Mouse (Mus musculus) retina, postnatal 1 day (tissue): ENCODE results near the gene Tnk2.
"Not testable (repeated sequence)": the region's sequence is repeated elsewhere in the genome, so short reads cannot be mapped to it uniquely, and the experiment has no call there.

ENCODE experiments used
- DNase-seq: peaks from one replicate; pipeline ENCODE4 v3.0.0-alpha.2; 2012

The Tnk2 gene

DNA sequence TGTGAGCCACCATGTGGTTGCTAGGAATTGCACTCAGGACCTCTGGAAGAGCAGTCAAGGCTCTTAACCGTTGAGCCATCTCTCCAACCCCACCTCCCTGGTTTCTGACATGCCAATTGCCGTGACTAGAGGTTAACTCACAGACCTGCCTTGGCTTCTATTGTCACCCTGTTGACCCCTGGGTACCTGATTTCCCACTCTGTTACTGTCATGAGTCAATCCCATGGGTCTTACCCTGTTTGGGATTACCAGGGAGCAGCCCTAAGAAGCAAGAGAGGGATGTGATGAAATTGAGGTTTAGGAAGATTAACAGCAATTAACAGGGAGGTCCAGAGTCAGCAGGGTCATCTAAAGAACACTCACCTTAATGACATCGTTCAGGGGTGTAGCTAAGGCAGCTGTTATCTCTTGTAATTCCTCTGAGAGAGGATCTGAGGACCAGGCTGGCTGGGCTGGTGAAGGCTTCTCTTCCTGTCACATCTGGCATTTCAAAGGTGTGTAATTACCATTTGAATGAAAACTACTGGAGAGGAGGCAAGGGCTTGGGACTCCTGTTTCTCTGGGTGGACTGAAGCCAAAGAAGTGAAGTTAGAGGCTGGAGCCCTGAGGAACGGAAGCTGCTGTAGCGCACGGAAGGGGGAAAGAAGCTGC, 6.7 kb upstream of the Tnk2 start:
- peak; percentile 30 for DNase-seq

DNA sequence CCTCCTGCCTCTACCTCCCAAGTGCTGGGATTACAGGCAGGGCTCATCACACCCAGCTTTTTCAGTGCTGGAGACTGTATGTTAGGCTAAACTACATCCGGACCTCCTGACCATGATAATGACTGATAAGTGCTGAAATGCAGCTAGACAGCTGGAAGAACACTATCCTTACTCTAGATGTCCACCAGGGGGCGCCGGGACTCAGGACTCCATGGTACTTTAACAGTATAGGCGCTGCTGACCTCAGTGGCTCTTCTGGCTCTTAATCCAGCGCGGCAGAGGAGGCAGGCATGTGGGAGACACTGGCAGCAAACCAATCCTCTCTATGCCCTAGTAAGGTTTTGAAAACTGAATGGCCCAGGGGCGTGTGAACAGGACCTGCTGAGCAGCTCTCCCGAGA, 5.2 kb upstream of the Tnk2 start:
- DNase-seq, result peak; percentile 92

DNA sequence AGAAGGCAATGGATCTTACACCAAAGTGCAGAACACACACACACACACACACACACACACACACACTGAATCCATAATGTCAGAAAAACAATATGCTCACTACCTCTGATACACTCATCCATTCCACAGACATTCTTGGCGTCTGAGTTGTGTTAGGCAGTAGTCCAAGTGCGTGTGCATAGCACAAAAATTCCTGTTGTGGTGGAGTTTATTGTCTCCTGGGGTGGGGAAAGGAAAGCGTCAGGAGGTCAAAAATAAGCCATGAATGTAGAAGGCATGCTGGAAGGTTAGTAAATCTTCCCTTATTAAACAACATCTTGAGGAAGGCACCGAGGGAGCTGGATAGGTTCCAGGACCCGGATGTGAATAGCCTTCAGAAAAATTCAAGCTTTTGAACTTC, 3.6 kb upstream of the Tnk2 start:
- no peak for DNase-seq

DNA sequence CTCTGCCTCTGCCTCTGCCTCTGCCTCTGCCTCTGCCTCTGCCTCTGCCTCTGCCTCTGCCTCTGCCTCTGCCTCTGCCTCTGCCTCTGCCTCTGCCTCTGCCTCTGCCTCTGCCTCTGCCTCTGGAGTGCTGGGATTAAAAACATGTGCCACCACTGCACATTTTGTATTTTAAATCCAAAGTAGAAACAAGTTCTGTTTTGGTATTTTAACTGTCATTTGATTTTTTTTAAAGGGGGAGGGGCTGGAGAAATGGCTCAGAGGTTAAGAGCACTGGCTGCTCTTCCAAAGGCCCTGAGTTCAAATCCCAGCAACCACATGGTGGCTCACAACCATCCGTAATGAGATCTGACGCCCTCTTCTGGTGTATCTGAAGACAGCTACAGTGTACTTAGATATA, 3.0 kb upstream of the Tnk2 start:
- not testable (repeated sequence) for DNase-seq

DNA sequence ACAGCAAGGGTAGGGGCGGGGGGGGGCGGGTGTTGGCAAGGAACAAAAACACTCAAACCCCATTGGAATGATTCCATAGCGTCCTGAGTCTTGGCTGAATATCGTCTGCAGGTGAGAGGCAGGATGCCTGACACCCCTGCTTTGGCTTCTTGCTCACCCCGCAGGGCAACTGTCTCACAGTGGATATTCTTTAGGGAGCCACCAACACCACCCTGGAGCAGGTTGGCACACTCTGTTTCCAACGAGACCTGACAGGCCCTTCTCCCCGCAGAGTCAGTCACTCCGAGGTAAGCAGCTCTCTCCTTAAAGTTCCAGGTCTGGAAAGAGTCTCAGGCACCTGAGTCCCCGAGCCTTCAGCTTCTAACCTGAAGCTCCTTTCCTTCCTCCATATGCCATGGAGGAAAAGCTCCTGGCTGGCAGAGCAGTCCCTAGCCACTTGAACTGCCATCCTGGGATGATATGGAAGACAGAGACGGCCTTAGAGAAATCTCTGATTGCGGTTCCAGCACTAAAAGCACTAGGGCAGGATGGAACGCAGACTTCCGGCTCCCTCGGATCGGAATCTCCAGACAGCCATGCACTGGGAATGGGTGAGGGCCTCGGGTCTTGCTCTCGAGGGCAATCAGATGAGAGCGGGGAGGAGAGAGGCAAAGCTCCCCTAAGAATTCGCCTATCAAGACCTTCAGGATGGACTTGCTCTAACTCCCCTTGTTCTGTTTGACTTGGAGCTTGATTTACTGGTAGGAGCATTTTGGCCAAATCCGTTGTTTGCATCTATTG, 2.0 kb upstream of the Tnk2 start:
- no peak for DNase-seq

DNA sequence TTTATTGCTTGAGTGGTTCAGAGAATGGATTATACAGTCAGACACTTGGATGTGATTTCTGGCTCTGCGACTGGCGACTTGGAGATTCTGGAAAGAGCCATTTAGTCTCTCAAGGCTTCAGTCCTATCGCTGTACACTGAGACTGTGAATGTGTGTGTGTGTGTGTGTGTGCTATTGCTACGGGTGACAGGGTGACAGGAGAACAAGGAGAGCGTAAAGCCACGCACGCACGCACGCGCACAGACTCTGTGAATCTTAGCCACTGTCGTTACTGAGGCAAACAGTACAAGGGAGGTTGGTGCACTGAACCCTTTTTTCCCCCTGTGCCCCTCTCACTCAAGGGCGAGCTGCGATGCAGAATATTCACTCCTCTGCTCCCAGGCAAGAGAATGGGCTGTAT, 1.4 kb upstream of the Tnk2 start:
- peak; percentile 69 for DNase-seq

DNA sequence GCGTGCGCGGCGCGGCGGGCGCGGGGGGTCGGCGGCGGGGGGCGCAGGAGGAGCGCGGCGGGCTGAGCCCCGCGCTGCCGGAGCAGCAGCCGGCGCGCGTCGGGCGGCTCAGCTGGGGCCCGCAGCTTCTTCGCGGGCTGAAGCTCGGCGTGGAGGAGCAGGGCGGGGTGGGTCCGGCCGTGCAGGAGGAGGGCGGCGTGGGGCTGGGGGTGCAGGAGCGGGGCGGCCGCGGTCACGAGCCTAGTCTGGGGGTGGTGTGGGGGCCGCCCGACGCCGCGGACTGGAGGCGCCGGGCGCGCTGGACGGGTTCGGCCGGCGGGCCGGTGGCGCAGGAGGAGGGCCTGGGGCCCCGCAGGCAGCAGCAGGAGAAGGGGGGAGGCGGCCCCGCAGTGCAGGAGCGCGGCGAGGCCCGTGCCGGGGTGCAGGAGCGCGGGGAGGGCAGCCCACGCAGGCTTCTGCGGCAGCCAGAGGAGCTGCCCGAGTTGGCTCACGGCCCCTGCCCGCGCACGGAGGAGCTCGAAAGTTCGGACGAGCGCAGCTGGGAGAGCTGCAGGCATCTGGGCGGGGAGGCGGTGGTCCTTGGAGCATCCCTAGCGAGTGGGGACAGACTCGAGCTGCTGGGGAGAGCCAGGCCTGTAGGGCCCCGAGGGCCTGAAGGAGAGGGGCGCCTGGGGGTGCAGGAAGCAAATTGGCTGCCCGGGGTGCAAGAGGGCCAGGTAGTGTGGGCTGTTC, 561 bp downstream of the Tnk2 start:
- DNase-seq, result peak; percentile 72

DNA sequence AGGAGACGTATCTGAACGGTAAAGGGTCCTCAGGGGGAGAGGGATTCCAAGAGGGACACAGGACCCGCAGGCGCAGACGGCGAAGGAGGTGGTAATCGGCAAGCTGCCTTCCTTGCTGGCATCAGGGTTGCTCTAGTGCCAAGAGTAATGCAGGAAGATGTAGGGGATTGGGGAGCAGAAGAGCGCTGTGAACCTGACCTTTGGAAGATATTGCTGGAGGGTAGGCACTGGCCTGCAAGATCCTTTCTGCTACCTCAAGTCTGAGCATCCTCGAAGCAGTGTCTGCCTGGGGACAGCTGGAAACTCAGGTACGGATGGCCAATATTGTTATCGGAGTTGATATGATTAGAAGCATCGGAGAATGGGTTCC, 1.1 kb downstream of the Tnk2 start:
- DNase-seq, result no peak

DNA sequence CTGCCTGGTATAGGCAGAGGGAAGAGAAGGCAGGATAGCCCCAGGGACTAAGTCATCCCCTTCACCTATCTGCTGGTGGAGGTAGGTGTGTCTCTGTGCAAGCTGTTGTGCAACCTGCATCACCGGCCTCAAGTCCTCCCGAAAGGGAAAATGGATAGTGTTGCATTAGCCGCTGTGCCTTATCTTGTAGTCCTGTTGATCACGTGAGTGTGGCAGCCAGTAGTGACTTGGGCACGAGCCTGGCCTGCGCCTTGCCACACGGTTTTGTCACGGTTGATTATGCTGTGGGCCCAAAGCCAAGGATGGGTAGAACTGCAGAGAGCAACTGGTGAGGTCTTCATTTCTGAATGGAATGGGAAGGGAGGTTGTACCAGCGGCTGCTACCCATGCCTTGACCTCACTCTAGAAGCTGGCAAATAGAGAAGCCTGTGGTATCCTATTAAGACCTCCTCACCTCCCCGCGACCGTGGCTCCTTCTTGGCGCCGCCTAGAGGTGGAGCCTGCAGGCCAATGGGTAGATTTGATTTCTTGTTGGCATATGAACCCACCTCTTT, 1.8 kb downstream of the Tnk2 start:
- DNase-seq, result peak; percentile 80

DNA sequence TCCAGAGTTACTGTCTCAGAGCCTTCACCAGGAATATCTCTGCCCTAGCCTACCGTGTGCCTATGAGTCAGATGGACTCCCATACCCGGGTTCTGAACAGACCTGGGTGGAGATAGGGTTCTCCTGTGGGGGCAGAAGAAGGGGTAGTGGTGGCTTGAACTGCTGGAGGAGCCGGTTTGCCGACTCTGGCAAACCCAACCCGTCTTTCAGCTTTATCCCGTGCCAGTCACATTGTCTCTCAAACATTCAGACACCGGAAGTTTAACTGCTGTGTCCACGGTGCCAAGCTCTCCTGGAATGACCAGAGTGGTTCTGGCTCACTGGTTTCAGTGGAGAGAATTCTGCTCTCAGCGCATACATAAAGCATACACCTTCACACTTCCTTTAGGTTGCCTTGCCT, 2.3 kb downstream of the Tnk2 start:
- no peak for DNase-seq

DNA sequence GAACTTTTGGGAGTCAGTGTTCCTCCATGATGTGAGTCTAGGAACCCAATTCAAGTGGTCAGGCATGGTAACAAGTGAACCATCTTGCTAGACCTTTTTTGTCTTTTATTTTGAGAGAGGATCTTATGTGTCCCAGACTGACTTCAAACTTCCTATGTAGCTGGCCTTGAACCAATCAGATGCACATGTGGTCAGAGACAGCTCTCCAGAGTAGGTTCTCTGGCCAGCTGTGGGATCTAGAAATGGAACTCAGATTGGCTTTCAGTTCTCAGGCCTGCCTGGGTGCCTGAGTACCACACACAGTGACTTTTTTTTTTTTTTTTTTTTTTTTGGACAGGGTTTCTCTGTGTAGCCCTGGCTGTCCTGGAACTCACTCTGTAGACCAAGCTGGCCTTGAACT, 4.0 kb downstream of the Tnk2 start:
- no peak for DNase-seq

DNA sequence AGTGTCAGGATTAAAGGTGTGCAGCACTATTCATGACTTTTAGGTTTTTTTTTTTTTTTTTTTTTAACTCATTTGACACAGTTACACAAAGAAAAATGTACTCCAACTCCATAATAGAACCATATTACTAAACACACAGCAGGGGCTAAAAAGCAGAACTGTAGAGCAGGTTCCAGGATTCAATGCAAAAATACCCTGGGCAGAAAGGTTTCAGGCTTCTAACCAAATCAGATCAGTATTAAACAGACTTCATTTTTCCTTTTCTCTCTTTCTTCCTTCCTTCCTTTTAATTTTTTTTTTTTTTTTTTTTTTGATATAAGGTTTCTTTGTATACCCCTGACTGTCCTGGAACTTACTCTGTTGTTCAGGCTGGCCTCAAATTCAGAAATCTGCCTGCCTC, 6.8 kb downstream of the Tnk2 start:
- DNase-seq, result no peak

DNA sequence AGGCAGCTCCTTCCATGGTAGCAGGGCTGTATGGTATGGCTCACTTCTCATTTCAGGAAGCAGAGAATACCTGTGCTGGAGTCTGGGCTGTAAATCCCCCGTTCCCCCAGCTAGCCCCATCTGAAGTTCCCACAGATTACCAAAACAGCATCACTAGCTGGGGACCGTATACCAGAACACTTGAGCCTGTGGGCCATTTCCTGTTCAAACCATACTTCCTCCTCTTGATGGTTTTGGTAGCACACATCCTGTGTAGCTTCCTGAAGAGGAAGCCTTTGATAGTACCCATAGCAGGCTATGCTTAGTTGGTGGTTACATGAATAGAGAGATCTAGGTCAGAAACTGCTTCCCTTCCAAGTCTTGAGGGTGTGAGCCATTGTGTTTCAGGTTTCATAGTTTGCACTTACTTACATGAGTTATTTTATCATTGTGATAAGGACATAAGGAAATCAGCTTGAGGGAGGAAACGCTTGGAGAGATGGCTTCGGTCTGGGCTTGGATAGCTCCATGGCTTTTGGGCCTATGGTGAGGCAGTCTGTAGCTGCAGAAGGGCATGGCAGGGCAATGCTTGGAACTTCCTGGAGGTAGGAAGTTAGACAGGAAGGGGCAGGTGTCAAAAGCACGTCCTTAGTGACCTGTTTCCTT, 7.4 kb downstream of the Tnk2 start:
- no peak for DNase-seq

DNA sequence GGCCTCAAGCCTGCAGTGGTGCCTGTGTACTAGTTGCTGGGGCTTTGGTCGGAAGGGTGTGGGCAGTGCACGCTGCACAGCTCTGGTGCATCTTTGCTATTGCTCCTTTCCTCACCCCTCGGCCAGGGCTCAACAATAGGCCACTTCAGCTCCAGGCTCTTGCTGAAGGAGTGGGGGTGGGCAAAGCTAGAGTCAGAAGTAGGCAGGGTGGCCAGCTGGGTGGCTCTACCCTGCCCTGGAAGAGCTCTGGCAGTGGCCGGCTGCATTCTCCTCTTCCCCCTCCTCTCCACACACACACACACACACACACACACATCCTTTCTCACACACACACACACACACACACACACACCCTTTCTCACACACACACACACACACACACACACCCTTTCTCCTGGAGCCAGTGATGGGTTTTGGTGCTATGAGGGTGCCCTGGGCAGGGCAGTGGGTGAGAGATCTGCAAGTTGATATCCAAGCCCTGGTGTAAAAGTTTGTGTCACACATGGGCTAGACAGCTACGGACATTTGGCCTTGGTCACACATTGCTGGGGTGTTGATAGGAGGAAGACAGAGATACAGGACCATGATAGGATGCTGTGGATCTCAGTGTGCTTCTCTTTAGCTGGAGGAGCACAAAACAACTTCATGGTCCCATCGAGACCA, 10.5 kb downstream of the Tnk2 start:
- DNase-seq, result no peak

DNA sequence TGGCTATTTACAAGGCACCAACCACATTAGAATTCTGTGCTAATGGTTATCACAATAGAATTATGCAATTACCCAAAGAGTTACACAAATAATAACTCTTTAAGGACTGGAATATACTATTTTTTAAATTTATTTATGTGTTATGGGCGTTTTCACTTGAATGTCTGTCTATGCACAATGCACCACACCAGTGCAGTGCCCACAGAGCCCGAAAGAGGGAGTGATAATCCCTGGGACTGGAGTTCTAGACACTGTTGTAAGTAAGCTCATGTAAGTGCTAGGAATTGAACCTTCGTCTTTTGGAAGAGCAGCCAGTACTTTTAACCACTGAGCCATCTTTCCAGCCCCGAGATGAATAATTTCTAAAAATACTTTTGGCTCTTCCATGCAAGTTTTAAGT, 11.9 kb downstream of the Tnk2 start:
- no peak for DNase-seq

DNA sequence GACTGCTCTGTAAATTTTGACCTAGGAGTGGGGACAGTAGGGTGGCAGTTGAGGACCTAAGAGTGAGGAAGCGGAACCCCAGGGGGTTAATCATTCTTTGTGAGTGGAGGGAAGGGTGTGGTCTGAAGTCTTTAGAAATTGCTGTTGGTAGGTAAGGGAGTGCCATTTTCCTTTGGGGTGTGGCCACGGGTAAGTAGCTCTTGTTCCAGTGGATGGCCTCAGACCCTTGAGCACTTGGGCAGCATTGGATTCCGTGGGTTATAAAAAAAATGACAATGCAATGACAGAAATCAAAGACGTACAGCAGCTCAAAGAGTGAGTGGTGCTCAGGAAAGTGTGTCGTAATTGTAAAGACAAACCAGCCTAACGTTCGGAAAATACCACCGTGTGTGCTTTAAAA, 12.6 kb downstream of the Tnk2 start:
- DNase-seq, result no peak

DNA sequence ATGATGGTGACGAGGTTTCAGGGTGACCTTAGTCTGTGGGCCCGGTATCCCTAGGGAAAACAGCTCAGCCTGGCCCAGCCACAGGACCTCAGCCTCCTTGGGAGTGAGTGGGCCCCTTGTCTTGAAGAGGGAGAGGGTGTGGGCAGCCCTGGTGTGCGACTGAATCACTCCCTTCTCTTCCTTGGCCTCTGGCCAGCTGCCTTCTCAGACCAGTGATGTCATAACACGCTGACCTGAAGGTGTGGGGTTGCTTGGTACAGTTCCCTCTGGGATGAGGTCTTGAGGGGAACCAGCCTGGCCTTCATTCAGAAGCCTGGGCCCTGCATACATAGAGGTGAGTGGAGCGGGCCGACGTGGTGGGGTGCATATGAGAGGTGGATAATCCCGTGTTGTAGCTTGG, 13.1 kb downstream of the Tnk2 start:
- peak; percentile 42 for DNase-seq

DNA sequence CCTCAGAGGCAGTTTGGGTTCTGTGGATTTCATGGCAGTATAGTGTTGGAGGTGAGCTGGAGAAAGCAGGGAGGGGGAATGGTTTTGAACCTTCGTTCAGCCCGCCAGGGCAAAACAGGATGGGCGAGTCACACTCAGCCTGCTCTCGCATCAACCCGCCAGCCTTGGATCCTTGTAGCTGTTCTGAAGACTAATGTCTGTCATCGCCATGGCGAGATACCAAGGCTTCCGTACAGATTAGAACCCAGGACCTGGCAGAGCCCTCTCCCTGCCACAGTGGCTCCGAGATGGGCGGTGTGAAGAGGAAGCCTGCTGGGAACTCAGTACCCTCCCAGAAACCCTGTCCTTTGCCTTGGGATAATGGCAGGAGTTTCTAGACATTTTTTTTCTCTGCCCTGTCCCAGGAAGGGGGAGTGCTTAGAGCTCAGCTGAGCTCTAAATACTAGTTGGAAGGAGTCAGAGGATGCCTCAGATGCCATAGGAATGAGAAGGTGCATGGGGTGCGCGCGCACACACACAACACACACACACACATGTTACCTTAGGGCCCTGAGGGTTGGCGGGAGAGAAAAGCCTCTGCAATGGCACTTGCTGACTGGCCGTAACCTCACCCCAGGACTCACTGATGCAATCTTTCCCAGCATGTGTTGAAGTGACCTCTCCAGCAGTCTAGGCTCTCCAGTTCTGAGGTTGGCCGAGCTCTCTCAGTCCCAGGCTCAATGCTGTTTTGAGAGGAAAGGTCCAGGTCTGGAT, 14.0 kb downstream of the Tnk2 start:
- DNase-seq, result no peak

DNA sequence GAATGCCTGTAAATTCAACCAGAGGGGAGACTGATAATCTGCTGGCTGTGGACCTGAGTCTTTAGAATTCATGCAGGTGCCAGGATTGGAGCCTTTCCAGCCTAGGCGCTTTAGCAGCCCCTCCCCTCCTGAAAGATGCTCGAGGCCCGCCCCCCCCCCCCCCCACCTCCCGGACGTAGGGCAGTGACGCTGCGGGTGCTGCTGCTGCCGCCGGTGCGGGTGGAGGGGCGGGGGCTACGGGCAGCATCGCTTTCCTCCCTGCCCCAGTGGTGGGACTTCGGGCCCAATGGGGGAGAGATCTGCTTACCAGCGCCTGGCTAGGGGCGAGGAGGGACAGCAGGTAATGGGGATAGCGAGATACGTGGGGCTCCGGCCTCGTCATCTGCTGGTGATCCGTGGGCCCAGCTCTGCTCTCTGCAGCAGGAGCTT, 15.1 kb downstream of the Tnk2 start:
- peak; percentile 54 for DNase-seq

DNA sequence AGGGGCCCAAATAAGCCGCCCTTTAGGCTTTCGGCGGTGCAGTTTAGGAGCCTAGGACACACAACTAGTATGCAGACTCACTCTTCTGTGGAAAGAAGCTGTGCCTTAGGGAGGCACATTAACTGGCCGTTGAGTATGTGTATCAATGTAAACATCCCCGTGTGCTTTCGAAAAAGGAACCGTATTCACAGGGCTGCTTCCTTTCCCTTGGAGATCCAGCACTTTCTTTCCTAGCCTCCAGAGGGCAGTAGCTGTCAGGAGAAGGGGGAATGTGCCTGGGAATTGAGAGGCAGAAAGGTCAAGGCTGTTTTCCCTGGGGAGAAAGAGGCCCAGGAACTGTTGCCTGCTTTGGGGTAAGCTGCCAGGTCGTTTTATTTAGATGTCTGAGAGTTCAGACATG, 15.7 kb downstream of the Tnk2 start:
- DNase-seq, result peak; percentile 89

DNA sequence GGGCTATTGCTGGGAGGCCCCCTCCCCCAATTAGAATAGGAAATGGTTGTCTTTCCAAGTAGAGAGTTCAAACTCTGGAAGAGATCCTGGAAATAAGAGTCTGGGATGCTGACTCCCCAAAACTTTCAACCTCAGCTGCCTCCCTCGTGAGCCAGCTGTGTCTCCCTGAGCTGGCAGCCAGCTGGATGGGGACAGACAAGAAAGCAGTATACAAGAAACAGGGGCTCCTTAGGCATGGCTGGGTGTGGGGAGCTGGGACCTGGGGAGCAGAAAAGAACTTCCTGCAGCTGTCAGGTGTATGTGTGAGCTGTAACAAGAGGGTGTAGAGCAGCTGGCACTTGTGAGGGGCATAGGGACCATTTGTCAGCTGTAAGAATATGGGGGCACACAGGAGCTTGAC, 16.4 kb downstream of the Tnk2 start:
- no peak for DNase-seq
